In the genomic region with DNA sequence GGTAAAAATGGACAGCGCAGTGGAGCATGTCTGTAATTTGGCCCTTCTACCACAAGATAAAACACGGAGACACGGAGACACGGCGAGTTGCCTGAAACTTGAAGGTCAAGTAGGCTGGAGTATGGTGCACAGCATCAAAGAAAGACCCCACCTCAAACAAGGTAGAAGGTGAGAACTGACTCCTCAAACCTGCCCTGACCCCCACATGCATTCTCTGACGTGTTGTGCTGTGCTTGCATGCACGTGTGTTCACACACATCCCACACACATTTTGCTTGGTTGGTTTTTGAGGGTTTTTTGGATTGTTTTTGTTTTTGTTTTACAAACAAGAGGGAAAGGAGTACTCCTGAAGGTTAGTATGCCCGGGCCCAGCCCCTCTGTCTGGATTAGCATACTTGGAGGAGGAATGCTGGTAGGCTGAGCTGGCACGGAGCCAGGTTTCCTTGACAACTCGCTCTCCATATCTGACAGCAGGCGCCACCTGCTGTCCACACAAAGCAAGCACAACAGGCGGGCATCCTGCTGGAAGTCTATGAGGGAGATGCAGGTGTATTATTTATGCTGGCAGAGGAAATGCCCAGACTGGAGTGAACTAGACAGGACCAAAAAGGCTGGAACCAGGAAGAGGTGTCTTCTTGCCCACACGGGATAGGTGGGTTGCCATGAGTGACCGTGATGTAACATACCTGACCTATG, we compare ENCODE assay signal across 8 mouse cellular contexts. TPM values are rescaled to one million over a fixed set of nuclear protein-coding genes. Genes with fewer than 3 reads are reported as not detected.
DNase-seq lines count a peak whose midpoint lies in the region; ATAC-seq and TF ChIP-seq lines count a peak whose summit lies in the region.

No protein-coding gene starts in this region.

- no peak overlapping the region for H3K27ac ChIP-seq in heart, embryonic 12.5 days (ENCODE audit: poor library complexity, severe bottlenecking)
- H3K27ac ChIP-seq in kidney, embryonic 15.5 days: no peak overlapping the region
- H3K27ac ChIP-seq in limb, embryonic 14.5 days (replicated peaks; ENCODE audit: low read depth, low read length): no peak overlapping the region

- H3K4me1 ChIP-seq in heart, embryonic 12.5 days (replicated peaks): peaks cover 8% of the 10 kb centered on the region
- H3K4me1 ChIP-seq in kidney, embryonic 15.5 days: peaks cover 23% of the 10 kb centered on the region
- peaks cover 12% of the 10 kb centered on the region; the same call in 1 of the 2 replicates for H3K4me1 ChIP-seq in limb, embryonic 14.5 days (ENCODE audit: control insufficient read depth, insufficient read depth, low read length)

- ATAC-seq in erythroid progenitor cell, adult 5-6 weeks (replicated peaks; ENCODE audit: low FRiP score, poor library complexity, severe bottlenecking): peak; percentile 71
- peak; percentile 73 for ATAC-seq in heart, embryonic 12.5 days (ENCODE audit: insufficient number of reproducible peaks, low FRiP score)
- peak; percentile 88 for ATAC-seq in kidney, embryonic 15.5 days (replicated peaks; ENCODE audit: low FRiP score)
- peak; percentile 66 for ATAC-seq in limb, embryonic 14.5 days (ENCODE audit: low FRiP score, low read depth)
- 0 out of 2 replicates have a peak, but pooled peaks have one; percentile 53 for ATAC-seq in monocyte, adult 5-6 weeks (replicated peaks; ENCODE audit: insufficient number of reproducible peaks, low FRiP score, low TSS enrichment, poor library complexity, severe bottlenecking)

- no peak overlapping the region for H3K4me3 ChIP-seq in heart, embryonic 12.5 days
- H3K4me3 ChIP-seq in kidney, embryonic 15.5 days (replicated peaks): no peak overlapping the region
- H3K4me3 ChIP-seq in limb, embryonic 14.5 days (replicated peaks; ENCODE audit: low read length): no peak overlapping the region

- H3K4me2 ChIP-seq in heart, embryonic 12.5 days: peak overlapping the region; percentile 46
- peak overlapping the region; percentile 24; the same call in 1 of the 2 replicates for H3K4me2 ChIP-seq in kidney, embryonic 15.5 days
- H3K4me2 ChIP-seq in limb, embryonic 14.5 days (replicated peaks; ENCODE audit: low read depth, low read length, severe bottlenecking): no peak overlapping the region

- H3K9me3 ChIP-seq in heart, embryonic 12.5 days (replicated peaks): no peaks in the 10 kb centered on the region
- H3K9me3 ChIP-seq in kidney, embryonic 15.5 days (replicated peaks): no peaks in the 10 kb centered on the region
- H3K9me3 ChIP-seq in limb, embryonic 14.5 days (ENCODE audit: control insufficient read depth, low read length): no peaks in the 10 kb centered on the region

- no peak for TF ChIP-seq POLR2A in limb, embryonic 14.5 days (IDR thresholded peaks at IDR 0.05; ENCODE audit: borderline replicate concordance, extremely low read depth, insufficient read depth, insufficient read length)

- DNase-seq in CD4-positive, CD25-positive, alpha-beta regulatory T cell, adult 2 months (ENCODE audit: low read depth, low spot score): peak; percentile 87
- peak; percentile 89 for DNase-seq in brain, embryonic 18.5 days (ENCODE audit: low read depth, low spot score)
- peak; percentile 98 for DNase-seq in limb, embryonic 14.5 days (ENCODE audit: low spot score)
- DNase-seq in spleen, postnatal 4 days (ENCODE audit: low spot score in 2 of 2): peak; percentile 84 to 92

- no peaks in the 10 kb centered on the region for H3K36me3 ChIP-seq in heart, embryonic 12.5 days
- no peaks in the 10 kb centered on the region for H3K36me3 ChIP-seq in kidney, embryonic 15.5 days
- no peaks in the 10 kb centered on the region for H3K36me3 ChIP-seq in limb, embryonic 14.5 days (ENCODE audit: control insufficient read depth, insufficient read depth, low read length)

- peak overlapping the region; percentile 39; the same call in 1 of the 2 replicates for H3K9ac ChIP-seq in heart, embryonic 12.5 days
- H3K9ac ChIP-seq in kidney, embryonic 15.5 days: no peak overlapping the region
- no peak overlapping the region for H3K9ac ChIP-seq in limb, embryonic 14.5 days (ENCODE audit: low read depth, low read length, severe bottlenecking)

- H3K27me3 ChIP-seq in heart, embryonic 12.5 days (replicated peaks): no peaks in the 10 kb centered on the region; the same call in 1 of the 2 replicates
- no peaks in the 10 kb centered on the region for H3K27me3 ChIP-seq in kidney, embryonic 15.5 days
- H3K27me3 ChIP-seq in limb, embryonic 14.5 days (ENCODE audit: control insufficient read depth, insufficient read depth, low read length): no peaks in the 10 kb centered on the region

- WGBS in heart, embryonic 12.5 days: 33% methylated on average over 14 of the region's 14 CpGs
- 36% methylated on average over 14 of the region's 14 CpGs for WGBS in kidney, embryonic 15.5 days
- WGBS in limb, embryonic 14.5 days: 35% methylated on average over 14 of the region's 14 CpGs

RNA-seq across cellular contexts. Expression of a gene that starts 37.8 kb away (rescaled TPM):
- total RNA-seq in erythroid progenitor cell, adult 5-6 weeks (2015; ENCODE audit: low replicate concordance): 0.72 TPM in 1 of 2 replicates, not detected in the other
- total RNA-seq in erythroid progenitor cell, adult 5-6 weeks (2017; ENCODE audit: low replicate concordance): not detected in 2 replicates
- 0.32 and 0.70 TPM in 2 replicates for polyA plus RNA-seq in heart, embryonic 12.5 days (2016; fragmentation: Nextera tagmentation; extraction: Ambion mirVana)
- 0.12 TPM in 1 of 2 replicates, not detected in the other for polyA plus RNA-seq in kidney, embryonic 15.5 days (2015; fragmentation: Nextera tagmentation; extraction: Ambion mirVana)
- polyA plus RNA-seq in limb, embryonic 14.5 days (2012; rRNA removed): 0.24 and 0.41 TPM in 2 replicates
- 1.2 and 1.4 TPM in 2 replicates for polyA plus RNA-seq in limb, embryonic 14.5 days (2014; fragmentation: Nextera tagmentation; extraction: Ambion mirVana)
- 1.9 TPM in 1 of 3 replicates, not detected in the others for total RNA-seq in monocyte, adult 5-6 weeks (2017)
